Mouse (Mus musculus): ENCODE measurements around the gene Sgcb.

- no peak for TF ChIP-seq CTCF (IDR thresholded peaks at IDR 0.05; ENCODE audit: extremely low read depth, insufficient read depth, low read length)
- no peak for TF ChIP-seq POLR2A (IDR thresholded peaks at IDR 0.05; ENCODE audit: extremely low read depth, insufficient read depth, low read length)
Measured at GRCm38 (mm10) chr5:73626842-73627241, 20.7 kb downstream of the Sgcb start.
